Mouse (Mus musculus) bone marrow, adult 2 months (tissue): ENCODE results near the gene Bpifa1.

Experiments used
- CTCF ChIP-seq: fragments of 200-500 bp; IDR thresholded peaks from 2 replicates; pipeline ENCODE4 v1.5.1; 2011; ENCODE audit warnings: low read length, control low read depth; ENCODE audit not compliant: control insufficient read depth, insufficient read depth
- POLR2A ChIP-seq: fragments of 200-500 bp; IDR thresholded peaks from 2 replicates; pipeline ENCODE4 v1.6.1; 2011; ENCODE audit warnings: low read depth, mild to moderate bottlenecking, control low read depth, low read length, borderline replicate concordance; ENCODE audit not compliant: control insufficient read depth

GRCm38 (mm10) chr2:154197036-154197435 lies 54.4 kb downstream of the Bpifa1 start:
- TF ChIP-seq CTCF (no peak), POLR2A (no peak)
